Mouse (Mus musculus): ENCODE data around the gene Pias3.
A peak's percentile ranks its signal among the peaks of the same experiment; 100 is the strongest.
"Not testable (repeated sequence)": the region's sequence is repeated elsewhere in the genome, so short reads cannot be mapped to it uniquely, and the experiment has no call there.

The Pias3 gene

DNA sequence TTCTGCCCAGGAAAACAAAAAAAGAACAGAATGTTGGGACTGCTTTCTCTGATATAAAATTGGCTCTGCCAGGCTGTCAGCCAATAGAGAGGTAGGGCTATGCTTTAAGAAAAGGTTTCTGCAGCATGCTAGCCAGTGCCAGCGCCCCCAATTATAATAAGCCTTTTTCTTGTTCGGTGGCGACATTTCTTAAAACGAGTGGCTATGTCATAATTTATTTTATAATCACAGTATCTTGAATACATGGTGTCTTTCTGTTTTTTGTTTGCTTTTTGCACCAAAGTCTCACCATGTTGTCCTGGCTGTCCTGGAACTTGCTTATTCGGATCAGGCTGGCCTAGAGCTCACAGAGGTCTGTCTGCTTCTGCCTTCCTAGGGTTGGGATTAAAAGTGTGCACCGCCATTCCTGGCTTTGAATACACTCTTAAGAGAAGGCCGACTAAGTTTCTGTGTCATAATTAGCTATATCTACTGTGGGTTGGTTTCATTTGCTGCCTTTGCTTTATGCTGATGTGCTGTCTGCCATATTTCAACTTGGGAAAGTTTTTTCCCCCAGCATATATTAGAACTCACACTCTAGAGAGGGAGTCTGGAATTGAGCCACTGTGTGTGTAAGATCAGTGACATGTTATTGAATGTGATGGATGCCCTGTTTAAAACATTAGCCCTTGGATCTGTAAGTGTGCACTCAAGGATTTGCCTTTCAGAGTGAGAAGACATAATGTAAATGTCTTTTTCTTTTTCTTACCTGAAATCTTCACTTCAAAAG lies 32.6 kb downstream of the Pias3 start:
- peak in 1 of 2 experiments; percentile 27 for DNase-seq (ENCODE audit: low spot score in 2 of 2)

DNA sequence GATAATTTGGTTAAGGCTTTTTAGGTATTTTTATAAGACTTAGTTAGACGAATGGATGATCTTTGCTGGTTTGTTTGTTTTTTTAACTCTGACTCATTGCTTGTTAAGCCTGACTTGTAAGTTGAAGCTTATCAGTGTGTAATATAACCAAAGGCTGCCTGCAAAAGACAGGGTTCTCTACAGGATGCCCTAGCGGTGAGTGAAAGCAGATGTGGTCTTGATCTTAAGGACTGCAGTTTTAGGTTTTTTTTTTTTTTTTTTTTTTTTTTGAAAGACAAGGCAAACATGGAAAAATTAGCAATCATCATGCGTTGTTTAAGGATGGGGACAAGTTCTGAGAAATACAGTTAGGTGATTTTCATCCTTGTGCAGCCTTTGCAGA lies 33.2 kb downstream of the Pias3 start:
- DNase-seq (ENCODE audit: low spot score in 2 of 2), result no peak

DNA sequence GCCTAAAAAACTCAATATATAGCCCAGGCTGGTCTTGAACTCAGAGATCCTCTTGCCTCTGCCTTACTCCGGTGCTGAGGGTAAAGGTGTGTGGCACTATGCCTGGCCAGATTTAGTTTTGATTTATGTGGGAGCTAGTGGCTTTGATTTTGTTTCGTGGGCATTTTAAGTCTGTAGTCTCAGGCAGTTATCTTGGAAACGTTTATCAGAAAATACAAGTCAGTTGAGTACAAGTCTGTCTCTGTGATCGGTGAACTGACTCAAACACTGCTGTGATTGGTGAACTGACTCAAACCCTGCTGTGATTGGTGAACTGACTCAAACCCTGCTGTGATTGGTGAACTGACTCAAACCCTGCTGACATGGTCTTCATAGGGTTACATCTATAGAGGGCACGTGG lies 34.6 kb downstream of the Pias3 start:
- no peak for DNase-seq (ENCODE audit: low spot score in 2 of 2)

DNA sequence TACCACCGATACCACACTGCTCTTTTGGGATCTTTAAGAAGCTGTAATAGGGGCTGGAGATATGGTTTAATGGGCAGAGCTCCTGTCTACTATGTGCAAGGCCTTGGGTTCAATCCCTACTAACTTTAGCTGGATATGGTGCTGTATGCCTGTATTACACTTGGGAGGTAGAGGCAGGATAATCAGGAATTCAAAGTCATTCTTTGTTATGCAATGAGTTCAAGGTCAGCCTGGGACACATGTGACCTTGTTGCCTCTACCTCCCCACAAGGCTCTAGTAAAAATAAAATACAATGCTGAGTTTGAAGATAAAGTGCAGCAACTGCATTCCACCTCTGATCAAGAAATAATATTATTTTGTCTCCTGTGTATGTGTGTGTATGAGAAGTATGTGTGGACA lies 37.8 kb downstream of the Pias3 start:
- DNase-seq (ENCODE audit: low spot score in 2 of 2), result no peak

DNA sequence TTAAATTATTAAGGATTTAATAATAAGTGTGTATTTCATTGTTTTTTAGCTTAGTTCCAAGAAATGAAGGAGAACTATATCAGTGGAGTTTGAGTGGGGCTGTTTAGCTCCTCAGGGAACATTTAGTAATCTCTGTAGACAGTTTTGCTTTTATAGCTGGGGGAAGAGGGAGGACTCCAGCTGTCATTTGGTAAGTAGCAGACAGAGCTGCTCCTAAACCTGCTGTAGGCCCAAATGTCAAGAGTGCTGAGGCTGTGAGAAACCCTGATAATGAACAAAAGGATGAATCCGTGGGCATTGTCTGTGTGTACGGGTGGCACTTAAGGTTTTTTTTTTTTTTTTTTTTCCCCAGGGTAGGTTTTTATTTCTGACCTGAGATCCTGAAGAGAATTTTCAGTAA lies 39.0 kb downstream of the Pias3 start:
- DNase-seq (ENCODE audit: low spot score in 2 of 2), result no peak

DNA sequence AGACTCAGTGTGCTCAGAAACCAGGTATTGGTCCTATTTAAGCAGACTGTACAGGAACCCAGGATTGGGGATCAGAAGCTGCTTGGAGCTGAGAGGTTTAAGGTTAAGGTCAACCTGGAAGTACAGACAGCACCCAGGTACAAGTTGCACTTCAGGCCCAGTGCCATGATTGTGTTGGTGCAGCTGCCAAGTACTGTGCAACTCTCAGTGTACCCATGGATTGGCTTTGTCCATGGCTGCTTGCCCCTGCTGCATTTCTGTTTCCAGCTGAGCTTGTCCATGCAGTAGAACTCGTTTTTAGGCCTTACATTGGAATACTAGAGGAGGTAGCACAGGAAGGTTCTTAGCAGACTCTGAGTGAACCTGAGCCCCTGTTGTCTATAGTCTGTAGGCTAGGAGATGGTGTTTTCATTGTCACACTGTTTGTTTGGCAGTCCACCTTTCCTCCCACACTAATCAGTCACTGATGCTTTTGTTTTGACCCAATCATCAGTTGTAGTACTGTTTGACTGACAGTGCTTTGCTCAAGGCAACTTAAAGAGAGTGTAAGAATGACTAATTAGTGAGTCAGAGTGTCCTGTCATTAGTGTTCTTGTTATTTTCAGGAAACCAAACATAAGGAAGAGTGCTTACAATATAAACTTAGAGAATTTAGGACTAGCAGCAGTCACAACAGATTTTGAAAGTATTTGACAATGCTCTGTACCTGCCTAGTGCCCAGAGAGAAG lies 41.0 kb downstream of the Pias3 start:
- no peak for DNase-seq (ENCODE audit: low spot score in 2 of 2)

DNA sequence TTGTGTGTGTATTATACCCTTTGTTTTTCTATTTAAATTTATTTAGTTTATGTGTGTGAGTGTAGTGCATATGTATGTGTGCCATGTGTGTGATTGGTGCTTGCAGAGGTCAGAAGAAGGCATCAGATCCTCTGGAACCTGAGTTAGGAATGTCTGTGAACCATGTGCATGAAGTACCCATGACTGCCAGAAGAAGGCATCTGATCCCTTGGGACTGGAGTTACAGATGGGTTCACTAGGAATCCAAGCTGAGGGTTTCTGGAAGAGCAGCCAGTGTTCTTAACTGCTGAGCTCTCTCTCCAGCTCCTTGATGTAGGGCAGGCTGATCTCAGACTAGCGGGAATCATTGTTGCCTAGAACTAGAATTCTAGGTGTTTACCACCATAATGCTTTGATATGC lies 41.8 kb downstream of the Pias3 start:
- DNase-seq (ENCODE audit: low spot score in 2 of 2), result no peak

DNA sequence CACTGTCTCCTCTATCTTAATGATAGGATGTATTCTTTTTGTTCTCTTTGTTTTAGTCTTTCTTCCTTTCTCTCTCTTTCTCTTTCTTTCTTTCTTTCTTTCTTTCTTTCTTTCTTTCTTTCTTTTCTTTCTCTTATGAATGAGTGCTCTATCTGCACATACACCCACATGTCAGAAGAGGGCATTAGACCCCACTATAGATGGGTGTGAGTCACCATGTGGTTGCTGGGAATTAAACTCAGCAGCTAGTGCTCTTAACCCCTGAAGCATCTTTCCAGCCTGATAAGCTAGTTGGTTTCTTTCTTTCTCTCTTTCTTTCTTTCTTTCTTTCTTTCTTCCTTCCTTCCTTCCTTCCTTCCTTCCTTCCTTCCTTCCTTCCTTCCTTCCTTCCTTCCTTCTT lies 44.1 kb downstream of the Pias3 start:
- not testable (repeated sequence) for DNase-seq (ENCODE audit: low spot score in 2 of 2)

DNA sequence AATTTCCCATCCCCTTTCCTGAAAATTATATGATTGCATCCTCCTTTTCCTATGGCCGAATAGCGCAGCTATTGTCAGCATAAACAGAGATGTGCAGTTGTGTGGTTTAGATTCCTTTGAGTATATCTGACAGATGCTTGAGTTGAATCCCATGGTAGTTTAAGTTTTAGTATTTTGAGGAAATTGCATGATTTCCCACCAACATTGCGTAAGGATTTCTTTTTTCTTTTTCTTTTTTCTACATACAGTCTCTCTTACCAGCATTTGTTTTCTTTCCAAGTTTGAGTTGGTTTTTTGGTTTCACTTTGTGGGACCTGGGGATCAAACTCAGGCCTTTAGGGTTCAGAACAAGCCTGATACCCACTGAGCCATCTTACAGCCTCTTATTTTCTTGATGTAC lies 48.2 kb downstream of the Pias3 start:
- DNase-seq (ENCODE audit: low spot score in 2 of 2), result no peak

DNA sequence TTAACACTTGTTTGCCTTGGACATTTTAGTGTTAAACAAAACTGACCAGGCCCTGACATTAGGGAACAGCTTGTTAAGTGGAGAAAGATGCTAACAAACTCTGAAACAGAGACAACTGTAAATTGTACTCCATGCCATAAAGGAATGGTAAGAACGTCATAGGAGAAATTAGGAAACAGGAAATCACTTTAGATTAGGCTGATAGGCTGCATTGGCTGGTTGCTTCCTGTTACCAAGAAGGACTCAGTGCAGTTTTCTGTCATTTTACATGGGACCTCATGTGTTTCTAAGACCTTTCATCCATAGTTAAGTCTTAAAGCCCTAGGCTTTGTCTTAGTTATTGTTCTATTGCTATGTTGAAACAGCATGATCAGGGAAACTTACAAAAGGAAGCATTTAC lies 50.6 kb downstream of the Pias3 start:
- DNase-seq (ENCODE audit: low spot score in 2 of 2), result no peak

All from left cerebral cortex, adult 9 months (tissue).